Mouse (Mus musculus) C2C12 (cell line): ENCODE measurements at regions not wholly inside any gene's neighbourhood (a gene's known extent, or its start where the extent isn't known, plus 50 kb on each side); places are given as distances from the start of the nearest gene placed in this dataset.

Experiments used
- CEBPB ChIP-seq: IDR thresholded peaks from one replicate; pipeline ENCODE4 v1.6.1; 2011; ENCODE audit warnings: low read depth, mild to moderate bottlenecking, control low read depth, moderate library complexity
- CTCF ChIP-seq: IDR thresholded peaks from one replicate; pipeline ENCODE4 v1.5.1; 2011; ENCODE audit not compliant: control insufficient read depth, insufficient read depth, insufficient read length
- MAX ChIP-seq: IDR thresholded peaks from one replicate; pipeline ENCODE4 v1.6.1; 2011; ENCODE audit warnings: mild to moderate bottlenecking, control low read depth
- MYOD1 ChIP-seq: IDR thresholded peaks from one replicate; pipeline ENCODE4 v1.6.1; 2011; ENCODE audit warnings: low read depth; ENCODE audit not compliant: control insufficient read depth, insufficient read length
- MYOG ChIP-seq: IDR thresholded peaks from one replicate; pipeline ENCODE4 v1.6.1; 2011; ENCODE audit not compliant: control insufficient read depth, insufficient read length; ENCODE audit errors: extremely low read depth
- USF1 ChIP-seq: IDR thresholded peaks from one replicate; pipeline ENCODE4 v1.6.1; 2011; ENCODE audit warnings: low read depth, mild to moderate bottlenecking, control low read depth, moderate library complexity

DNA sequence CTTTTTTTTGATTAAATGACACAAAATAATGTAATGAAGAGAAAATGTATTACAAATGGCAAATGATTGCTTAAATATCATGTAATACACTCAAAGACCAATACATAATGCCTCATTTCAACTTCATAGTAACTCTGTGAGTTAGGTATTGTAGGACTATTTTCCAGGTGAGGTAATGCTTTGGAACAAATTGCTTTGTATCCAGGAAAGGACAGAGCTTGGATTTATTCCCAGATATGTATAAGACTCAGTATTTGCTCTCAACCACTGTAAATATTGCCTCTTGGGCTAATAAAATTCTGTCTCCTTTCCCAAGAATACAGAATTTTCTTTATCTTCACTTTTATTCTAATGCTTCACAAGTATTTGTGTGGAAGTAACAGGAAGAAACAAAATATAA, 148.2 kb upstream of the Mbnl1 start:
- TF ChIP-seq CTCF, result no peak
- no peak for TF ChIP-seq CEBPB
- TF ChIP-seq USF1, result no peak
- no peak for TF ChIP-seq MYOD1
- no peak for TF ChIP-seq MAX
- TF ChIP-seq MYOG, result no peak
